Mouse (Mus musculus): ENCODE measurements at regions not wholly inside any gene's neighbourhood (a gene's known extent, or its start where the extent isn't known, plus 50 kb on each side); places are given as distances from the start of the nearest gene placed in this dataset.
A peak's percentile ranks its signal among the peaks of the same experiment; 100 is the strongest.
"Not testable (repeated sequence)": the region's sequence is repeated elsewhere in the genome, so short reads cannot be mapped to it uniquely, and the experiment has no call there.

DNA sequence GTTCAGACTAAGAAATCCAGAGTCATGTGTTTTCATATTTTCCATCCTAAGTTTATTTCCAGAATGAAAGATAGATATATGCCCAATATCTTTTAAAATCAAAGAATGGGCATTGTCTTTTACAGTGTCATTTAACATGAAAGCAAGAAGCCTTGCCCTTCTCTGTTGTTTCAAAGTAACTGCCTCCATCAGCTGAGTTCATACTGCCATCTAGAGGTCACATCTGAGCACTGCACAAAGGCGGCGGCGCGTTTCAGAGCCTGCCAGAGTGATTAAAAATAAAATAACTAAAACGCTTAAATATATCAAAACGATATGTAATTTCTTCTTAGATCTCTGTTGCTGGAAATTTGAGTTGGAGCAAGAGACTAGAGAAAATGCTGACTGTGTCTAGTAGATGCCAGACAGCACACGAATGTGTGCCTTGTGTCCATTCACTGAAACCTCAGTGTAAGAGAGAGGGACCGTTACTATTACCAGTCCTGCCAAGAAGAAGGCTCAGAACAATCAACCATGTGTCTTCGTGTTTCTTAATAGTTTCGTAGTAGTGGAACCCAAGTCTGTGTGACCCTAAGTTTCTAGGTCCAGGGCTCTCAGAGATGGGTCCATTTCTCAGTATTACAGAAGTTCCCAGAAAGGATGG, 123.0 kb upstream of the Daam1 start:
- peak; percentile 77 for DNase-seq (ENCODE audit: low read depth, low spot score)

DNA sequence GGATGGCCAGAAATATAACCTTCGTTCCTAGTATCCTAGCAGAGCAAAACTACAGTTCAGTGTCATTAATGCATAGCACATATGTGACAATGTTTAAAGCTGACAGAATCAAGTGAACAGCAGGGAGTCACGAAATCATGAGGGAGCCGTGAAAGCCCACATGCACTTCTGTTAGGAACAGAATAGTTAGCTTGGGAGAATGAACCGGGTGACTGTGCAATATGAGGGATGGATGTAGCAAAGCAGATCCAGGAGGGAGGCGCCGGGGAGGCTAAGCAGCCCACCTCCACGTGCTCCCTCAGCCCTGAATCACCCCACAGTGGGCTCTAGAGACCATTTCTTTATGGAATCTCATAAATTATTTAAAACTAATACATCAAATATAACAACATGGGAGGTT, 116.3 kb upstream of the Daam1 start:
- peak; percentile 57 for DNase-seq (ENCODE audit: low read depth, low spot score)

DNA sequence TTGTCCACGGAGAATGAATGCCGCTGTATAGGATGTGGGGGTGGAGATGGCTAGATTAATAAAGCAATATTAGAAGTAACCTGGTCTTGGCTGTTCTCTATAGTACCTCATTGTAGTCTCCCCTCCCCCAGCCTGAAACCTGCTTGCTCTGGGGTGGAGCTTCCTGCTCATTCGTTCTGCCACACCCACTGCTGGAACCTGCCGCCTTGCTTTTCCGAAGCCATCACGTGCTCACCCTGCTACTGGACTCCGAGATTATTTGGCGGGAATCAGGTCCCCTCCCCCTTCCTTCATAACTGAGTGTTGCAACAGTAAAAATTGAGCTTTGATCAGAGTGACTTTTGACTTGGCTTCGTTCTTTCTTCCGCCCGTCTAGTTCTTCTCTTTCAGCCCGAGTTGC, 112.5 kb upstream of the Daam1 start:
- DNase-seq (ENCODE audit: low read depth, low spot score): not testable (repeated sequence)

DNA sequence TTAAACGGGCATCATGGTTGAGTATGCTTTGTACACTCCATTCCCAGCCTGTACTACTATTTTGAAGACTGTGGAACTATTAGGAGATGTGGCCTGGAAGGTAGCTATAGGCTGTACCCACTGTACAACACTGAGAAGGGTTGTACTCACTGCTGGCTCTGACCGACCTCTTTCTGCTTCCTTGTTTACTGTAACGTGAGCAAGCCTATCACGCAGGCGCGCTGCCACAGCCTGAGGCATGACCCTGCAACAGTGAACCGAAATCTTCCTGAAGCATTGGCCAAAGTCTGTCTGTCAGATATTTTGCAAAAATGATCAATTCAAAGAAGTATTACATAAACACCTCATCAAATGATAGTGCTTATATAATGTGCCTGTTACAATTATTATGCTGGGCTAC, 112.0 kb upstream of the Daam1 start:
- no peak for DNase-seq (ENCODE audit: low read depth, low spot score)

DNA sequence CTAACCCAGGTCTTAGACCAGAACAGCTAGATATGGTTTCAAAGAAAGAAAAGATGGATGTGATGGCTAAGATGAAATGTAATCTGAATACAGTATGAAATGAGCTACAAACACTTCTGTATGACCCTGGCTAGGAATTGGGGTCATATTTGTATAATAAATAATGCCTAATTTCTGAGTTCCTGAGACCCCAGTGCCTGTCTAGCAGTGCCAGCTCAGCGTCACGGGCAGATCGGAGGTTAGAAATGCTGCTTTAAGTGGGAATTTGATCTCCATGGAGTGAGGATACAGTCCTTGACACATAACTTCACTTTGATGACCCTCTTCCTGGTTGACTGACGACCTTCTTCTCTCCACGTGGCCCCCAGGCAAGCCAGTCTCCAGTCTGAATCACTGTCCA, 105.7 kb upstream of the Daam1 start:
- no peak for DNase-seq (ENCODE audit: low read depth, low spot score)

DNA sequence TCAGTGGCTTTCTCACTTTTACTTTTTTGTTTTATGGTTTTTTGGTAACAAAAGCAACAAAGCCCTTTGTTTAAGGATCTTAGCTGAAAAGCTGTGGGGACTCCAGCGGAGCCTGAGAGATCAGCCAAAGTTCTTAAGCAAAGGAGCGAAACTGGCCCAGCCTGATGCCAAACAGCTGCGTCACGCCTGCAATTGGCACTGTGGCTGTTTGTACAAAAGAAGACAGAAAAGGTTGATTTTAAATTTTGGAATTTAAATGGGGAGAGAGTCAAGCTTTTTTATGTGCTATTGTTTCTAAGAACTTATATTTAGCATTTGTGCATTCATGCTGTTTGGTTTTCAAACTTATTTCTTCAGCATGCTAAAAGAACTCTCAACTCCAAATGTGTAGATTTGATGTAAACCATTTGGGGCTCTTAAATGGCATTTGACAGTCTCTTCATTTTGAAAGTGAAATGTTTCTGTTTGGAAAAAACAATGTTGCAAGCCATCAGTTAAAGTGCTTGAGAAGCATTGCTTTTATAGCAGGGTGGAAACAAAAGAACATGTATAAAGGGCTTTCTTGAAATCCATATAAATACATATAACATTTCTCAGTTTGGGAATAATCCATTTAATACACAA, 105.1 kb upstream of the Daam1 start:
- no peak for DNase-seq (ENCODE audit: low read depth, low spot score)

DNA sequence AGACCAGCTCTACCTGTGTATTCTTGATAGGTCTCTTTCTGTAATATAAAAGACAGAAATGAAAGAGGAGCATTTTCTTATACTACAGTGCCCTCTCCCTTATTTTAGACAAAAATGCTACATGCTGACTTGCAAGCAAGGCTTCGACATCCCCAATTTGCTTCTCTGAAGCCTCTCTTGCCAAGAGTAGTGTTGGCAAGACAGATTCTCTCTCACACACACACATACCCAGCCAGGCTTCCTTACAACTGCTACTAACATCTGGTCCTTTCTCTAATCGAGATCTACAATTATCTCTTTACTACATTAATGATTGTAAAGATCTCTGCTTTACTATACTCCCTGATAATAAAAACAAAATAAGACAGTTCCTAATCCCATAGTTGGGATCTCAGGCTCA, 87.5 kb upstream of the Daam1 start:
- DNase-seq (ENCODE audit: low read depth, low spot score): peak; percentile 46

DNA sequence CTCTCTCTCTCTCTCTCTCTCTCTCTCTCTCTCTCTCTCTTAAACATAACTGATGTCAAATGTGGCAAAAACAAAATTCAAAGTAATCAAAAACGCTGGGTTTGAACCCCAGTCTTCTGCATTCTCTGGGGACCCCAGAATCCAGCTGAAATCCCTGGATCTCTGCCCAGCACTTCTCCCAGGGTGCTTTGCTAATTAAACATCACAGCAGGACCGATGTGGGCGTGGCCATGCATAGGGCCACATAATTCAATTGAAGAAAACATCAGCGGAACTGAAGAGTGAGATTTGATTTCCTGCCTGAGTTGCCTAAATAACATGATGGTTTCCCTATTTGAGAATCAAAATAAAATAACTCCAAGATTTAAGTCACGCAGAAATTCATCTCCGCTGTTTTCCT, 84.9 kb upstream of the Daam1 start:
- no peak for DNase-seq (ENCODE audit: low read depth, low spot score)

DNA sequence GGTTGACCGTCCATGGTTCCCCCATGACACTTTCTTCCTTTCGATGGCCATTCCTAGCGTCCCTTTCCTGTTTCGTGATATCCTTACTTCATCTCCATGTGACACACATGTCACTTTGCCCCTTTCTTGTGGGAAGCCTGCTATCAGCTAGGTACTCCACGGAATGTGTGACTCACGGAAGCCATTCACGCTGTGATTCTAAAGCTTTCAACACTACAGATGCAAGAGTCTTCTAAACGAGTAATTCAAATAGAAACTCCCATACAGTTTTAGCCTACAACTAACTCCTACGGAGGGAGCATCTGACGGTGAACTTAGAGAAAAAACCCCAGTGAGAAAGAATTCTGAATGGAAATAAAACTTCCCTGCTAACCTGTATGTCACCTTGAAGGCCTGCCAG, 83.5 kb upstream of the Daam1 start:
- DNase-seq (ENCODE audit: low read depth, low spot score): peak; percentile 61

DNA sequence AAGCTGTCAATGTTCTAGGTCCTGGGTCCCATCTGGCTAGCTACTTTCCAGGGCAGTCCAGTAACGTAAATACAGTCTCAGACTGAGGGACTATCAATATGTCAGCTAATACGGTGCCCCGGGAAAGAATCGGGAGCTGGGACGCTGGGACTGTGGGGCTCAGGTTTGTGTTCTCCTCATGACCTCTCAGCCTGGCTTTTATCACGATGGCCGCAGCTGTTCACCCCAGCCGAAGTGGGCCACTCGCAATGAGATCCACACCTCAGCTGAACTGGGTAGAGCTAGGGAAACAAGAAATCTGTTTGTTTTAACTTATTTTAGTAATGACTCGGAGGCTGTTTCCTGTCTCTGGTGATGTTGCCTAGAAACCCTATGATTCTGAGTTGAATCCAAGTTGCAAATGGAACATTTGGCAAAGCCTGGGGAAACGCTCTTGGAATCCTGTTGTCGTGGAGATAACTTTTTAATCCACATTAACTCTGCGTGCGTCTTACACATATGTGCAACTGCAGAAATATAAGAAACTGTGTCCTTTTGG, 83.0 kb upstream of the Daam1 start:
- DNase-seq (ENCODE audit: low read depth, low spot score): peak; percentile 91

DNA sequence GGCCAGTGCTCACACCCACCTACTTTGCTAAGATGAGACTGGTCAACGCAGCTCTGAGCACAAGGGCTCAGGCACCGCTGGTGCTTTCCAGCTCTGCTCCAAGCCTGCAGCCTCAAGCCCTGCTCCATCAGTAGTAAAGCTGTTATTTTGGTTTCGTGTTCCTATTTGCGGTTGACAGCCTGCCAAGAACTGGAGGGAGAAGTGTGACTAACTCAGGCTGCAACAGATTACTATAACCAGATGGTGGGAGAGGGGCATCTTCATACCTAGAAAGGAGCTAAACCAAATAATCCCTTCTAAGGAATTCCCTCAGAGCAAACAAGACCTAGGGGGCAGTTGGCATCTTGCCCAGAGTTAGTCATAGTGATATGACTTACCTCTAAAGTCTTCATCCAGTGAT, 82.1 kb upstream of the Daam1 start:
- DNase-seq (ENCODE audit: low read depth, low spot score): peak; percentile 93

DNA sequence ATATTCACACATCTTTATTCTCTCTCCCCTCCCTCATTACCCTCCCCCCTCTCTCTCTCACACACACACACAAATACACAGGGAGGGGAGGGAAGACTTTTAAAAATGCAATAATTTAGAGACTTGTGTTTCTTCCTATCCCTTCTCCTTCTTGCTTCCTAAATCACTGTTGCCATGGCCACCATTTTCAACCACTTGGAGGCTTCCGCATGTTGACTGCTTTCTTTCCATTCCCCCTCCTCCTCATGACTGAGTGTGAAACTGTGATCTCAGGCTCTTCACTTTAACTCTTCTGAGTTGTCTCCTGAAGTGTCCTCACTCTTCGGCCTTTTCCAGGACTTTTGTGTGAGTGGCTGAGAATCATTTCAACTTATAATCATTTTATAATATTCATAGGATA, 81.2 kb upstream of the Daam1 start:
- peak; percentile 78 for DNase-seq (ENCODE audit: low read depth, low spot score)

DNA sequence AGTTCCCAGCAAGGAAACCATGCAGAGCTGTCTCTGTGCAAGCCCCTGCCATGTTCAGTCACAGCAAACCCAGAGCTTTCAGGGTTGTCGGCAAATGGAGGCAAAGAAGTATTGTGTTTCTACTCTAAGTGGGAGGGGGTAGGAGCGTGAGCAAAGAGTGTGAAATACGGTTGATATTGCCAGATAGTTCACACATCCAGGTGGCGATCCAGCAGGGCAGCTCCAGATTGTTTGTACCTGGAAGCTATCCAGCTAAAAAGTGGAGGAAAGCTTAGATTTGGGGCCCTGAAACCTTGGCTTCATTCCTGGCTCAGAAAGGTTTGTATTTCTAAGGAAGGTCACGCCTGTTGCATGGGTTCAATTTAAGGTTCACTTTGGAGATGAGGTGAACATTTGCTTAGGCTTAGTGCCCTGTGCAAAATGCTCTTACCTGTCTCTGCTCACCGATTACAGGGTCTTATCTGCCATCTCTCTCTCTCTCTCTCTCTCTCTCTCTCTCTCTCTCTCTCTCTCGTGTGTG, 78.1 kb upstream of the Daam1 start:
- peak; percentile 54 for DNase-seq (ENCODE audit: low read depth, low spot score)

DNA sequence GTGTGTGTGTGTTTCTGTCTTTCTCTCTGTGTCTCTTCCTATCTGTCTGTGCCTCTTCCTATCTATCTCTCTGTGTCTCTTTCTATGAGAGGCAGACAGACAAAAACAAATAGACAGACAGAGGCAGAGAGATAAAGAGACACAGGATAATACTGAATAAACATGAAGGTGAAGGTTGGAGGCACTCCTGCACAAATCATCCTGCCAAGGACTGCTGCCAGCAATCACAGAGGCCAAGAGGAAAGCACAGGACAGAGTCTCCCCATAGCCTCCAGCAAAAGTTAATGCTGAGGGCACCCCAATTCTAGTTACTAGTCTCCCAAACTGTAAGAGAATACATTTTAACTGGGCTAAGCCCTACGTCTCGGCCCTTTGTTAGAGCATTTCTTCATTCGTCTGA, 77.6 kb upstream of the Daam1 start:
- no peak for DNase-seq (ENCODE audit: low read depth, low spot score)

DNA sequence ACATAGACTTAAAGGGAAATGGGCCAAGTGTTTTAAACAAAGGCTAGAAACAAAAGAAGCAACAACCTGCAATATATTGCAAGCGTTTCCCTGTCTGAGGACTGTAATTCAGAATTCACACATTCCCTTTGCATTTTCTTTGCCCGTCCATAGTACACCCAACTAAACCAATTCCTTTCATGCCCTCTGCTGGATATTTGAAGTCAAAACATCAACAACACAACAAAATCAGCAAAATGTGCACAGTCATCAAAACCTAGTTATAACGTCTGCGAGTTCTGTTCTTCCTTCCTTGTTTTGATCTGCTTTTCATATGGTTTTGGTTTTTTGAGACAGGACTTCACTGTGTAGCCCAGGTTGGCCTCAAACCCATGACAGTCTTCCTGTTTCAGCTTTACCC, 67.7 kb upstream of the Daam1 start:
- peak; percentile 48 for DNase-seq (ENCODE audit: low read depth, low spot score)

DNA sequence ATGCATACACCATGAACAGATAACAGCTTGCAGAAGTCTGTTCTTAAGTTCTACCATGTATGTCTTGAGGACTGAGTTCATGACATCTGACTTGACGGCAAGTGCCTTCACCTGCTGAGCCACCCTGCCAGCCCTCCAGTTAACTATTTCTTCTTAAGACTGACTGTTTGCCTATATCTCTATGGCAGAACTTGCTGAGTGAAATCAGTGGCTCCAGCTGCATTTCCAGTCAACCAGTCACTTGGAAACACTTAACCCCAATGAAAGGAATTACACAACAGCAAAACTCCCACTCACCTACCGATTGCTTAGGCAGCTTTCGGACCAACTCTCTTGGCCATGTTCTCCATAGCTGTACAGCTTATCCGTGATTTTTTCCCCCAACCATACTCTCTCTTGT, 64.8 kb upstream of the Daam1 start:
- no peak for DNase-seq (ENCODE audit: low read depth, low spot score)

DNA sequence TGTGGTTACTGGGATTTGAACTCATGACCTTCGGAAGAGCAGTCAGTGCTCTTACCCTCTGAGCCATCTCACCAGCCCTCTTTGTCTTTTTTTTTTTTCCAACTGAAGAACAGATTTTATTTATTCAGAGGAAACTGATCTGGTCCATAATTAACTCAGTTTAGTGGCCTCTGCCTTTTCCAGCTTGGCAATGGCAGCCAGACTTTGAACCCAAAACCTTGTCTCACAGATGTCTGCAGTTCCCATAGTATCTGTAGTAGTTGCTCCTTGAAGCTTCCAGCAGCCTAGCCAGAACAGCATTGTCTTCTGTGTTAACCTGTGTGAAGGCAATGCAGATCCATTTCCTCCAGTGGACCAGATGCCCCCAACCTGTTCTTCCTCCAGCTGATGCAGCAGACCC, 64.2 kb upstream of the Daam1 start:
- no peak for DNase-seq (ENCODE audit: low read depth, low spot score)

DNA sequence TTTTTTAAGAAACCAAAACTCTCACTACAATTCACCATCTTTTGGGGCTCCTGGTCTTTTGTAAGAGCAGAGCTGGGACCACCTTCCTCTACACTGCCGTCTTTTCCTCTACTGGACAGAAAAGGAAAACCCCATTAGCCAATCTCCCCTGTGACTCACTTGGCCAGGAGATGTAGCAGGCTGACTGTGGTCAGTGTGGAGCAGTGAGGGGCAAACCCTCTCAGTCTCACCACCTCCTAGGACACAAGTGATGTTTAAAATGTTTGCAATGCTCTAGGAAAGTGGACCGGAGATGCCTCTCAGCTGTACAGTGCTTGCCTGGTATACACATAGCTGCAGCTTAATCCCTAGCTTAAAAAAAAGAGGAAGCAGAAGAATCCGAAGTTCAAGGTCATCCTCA, 63.0 kb upstream of the Daam1 start:
- DNase-seq (ENCODE audit: low read depth, low spot score): no peak

DNA sequence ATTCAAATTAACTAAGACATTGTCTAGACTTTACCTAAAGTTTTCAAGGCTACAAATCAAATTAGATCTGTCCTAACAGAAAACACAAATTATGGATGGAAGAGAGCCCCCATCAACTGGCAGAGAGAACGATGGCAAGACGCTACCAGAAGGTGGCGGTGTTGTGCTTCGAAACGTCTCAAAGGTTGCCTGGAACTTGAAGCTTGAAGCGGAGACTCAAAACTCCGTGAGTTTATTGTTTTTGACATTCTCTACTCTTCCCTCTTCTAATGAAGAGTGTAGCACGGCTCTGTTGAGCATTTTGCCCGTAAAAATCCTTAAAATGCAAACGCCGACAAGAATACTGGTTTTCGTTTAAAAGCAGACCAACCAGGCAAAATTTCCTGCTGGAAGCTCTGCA, 62.4 kb upstream of the Daam1 start:
- DNase-seq (ENCODE audit: low read depth, low spot score): peak; percentile 83

DNA sequence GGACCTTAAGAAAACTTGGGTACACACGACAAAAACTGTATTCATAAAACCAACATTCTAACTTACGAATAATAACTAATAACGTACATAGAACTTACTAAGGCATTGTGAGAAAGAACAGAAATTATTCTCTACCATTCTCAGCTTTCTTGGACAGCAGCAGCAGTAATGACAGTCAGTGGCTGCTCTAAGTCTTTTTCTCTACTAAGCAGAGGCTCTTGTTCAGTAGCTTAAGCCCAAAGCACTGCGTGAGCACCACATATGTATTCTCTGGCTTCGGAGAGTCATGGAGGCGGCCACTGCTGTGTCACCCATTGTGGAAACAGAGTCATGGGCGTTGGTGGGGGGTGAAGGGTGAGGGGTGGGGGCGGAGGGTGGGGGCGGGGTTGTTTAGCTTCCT, 62.0 kb upstream of the Daam1 start:
- DNase-seq (ENCODE audit: low read depth, low spot score): no peak

DNA sequence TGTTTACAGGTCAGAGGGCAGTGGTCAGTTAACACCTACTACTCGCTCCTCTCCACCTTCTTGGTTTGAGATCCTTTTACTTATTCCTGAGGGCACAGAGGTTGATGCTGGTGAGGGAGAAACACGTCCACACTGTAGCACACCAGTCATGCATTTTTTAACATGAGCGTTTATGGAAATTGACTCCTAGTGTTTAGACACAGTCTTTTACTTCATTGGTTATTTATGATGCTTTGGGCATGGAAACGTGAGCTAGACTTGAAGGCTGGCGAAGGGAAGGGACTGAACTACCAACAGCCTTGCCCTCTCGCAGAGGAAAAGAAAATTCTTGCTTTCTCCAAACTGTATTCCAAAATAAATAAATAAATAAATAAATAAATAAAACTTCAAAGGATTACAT, 61.6 kb upstream of the Daam1 start:
- DNase-seq (ENCODE audit: low read depth, low spot score): no peak

DNA sequence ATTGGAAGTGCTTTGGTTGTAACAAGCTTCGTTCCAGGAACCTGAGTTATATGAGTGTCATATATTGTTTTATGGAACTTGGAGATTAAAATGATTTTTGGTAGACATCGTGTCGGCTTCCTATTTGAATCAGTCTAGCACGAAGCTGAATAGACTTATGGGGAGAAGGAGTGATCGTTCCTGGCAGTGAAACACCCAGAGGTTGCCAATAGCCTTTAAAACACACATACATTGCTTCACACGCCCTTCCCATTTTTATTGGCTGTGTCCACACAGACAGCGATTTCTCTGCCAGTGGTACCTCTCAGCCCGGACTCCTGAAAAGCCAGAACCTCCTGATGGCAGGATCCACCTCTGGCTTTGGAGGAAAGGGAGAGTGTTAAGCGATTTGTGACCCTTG, 57.0 kb upstream of the Daam1 start:
- DNase-seq (ENCODE audit: low read depth, low spot score): no peak

DNA sequence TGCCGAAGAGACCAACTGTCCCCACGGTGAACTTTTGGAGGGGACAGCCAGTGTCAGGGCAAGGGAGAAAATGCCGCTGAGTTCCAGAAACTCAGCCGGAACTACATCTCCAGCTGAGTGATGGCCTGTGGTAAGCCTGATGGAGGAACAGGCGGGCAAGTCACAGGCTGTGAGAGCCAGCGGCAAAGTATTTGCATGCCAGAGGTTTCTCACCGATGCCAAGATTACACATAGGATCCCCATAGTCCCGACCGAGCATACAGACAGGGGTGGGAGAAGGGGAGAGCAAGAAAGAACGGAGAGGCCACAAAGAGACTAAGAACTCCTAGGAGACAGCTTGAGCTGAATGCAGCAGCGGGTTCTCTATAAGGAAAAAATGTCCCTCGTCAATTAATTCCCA, 55.8 kb upstream of the Daam1 start:
- no peak for DNase-seq (ENCODE audit: low read depth, low spot score)

All from brain, adult 2 months (tissue).